Mouse (Mus musculus) 3134 (cell line): ENCODE data around the gene Ndrg3.

Source experiments
- DNase-seq: peaks from one replicate; pipeline ENCODE4 v3.0.0-alpha.2; 2011; ENCODE audit warnings: low spot score; ENCODE audit not compliant: insufficient read length; ENCODE audit errors: extremely low read depth

Gene Ndrg3

DNA sequence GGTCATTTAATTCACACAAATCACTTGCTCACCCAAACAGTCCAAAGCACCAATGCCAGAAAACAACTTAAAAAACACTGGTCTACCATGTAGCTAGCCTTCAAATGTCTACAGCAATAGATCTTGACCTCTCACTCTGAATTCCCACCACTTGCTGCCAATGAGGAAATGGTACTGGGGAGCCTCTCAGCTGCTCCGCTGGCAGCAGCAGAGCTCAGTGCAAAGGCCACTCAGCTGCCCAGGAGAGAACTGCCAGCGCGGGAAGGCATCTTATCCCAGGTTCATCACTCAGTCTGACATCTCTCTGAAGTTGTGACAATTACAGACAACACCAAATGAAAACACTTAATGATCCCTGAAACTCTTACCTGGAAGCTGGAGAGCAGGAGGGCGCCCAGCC lies 10.5 kb upstream of the Ndrg3 start:
- DNase-seq = no peak

DNA sequence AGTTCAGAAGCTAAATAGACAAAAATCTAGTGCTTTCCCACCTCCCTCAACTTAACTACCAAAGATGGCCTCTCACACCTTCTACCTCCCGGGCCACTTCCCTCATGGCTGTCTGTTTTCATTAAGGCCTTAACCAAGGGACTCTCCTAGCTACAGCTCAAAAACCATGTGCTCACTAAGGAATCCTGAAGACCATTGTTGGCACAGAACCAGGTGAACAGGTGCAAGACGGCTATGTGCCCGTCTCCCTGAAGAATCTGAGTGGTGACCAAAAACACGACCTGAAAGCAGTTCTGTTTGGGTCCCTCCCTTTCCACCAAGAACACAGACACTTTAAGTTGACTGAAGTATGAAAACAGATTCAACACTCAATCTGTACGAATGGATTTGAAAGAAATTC lies 6.4 kb upstream of the Ndrg3 start:
- DNase-seq = no peak

DNA sequence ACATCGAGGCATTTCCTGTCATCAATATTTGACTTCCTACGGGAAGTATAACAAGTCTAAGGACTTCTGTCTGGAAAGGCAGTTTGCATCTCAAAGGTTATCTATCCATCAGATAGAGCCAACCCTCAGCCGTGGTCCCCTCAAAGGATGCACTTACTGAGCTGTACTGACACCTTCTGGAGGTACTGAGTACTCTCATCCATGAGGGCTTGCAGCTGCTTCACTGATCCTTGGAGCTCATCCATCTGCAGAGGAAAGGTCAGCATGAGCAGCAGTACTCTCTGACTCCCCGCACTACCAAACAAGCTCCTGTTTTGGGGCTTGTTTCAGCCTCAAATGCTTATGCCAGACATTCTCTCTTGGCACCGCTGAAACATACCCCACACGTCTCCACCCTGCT lies 4.7 kb upstream of the Ndrg3 start:
- no peak for DNase-seq

DNA sequence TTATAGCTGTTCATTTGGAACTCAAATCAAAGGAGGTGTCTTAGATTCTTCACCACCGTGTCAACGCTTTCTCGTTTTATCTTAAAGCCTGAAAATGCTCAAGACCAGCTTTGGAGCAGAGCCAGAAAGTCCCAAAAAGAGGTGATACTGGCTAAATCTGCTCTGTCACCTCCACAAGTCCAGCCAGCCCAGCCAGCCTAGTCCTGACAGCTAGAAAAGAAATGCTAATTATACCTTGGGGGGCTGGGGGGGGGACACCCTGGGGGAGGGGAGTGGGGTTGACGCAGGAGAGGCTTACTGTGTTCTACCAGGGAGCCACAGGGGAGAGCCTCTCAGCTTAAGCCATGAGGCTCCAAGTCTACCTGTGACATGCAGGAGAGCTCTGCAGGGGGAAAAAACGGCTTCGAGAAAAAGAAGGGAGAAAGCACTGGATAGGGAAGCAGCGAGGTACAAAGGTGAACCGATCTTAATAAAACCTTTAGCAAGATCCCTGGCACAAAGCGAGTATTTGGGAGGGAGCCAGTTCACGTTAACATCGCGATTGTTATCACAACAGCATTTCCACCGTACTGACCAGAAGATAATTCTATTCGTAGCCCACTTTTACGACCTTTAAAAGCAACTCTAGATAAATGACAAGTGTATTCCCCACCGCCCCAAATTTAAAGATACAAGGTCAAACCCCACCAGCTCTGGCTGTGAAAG lies 977 bp downstream of the Ndrg3 start:
- DNase-seq = no peak

DNA sequence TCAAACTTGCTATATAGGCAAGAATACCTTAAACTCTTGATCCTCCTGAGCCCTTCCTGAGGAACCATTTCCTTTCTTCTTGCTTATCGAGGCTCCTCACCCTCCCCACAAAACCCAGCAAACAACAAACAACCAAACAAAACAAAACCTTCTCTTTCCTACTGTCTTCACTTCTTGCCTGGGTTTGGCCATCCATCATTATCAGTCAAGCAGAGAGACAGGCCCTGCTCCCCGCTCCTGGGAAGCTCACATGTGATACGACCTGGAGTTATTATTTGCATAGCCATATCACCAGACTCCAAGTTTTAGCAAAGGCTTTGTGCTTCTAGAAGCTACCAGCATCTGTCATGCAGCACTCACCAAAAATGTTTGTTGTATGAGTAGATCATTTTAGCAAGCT lies 4.5 kb downstream of the Ndrg3 start:
- DNase-seq = no peak

DNA sequence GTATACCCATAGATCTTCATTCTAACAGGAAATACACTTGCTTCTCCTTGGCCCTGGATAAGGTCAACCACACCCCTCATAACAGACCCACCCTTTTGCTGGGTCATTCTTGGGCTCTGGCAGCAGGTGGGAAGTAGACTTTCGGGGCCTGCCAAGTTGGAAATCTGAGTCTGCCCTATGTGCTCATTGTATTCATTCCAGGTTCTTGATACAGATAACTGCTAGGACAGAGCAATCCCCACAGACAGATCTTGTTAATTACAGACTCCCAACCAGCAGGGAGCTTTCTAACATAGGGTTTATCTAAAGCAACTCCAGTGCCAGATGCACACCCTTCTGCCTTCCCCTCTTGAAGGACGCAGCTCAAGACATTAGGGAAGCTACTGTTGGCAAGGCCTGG lies 9.0 kb downstream of the Ndrg3 start:
- no peak for DNase-seq

DNA sequence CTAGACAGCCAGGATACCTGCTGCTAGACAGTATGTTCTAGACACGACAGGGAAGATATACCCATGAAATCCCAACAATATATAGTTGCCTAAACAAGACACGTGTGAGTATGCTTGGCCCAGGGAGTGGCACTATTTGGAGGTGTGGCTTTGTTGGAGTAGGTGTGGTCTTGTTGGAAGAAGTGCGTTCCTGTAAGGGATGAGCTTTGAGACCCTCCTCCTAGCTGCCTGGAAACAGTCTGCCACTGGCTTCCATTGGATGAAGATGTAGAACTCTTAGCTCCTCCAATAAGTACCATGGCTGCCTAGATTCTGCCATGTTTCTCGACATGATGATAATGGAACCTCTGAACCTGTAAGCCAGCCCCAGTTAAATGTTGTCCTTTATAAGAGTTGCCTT lies 10.6 kb downstream of the Ndrg3 start:
- no peak for DNase-seq

DNA sequence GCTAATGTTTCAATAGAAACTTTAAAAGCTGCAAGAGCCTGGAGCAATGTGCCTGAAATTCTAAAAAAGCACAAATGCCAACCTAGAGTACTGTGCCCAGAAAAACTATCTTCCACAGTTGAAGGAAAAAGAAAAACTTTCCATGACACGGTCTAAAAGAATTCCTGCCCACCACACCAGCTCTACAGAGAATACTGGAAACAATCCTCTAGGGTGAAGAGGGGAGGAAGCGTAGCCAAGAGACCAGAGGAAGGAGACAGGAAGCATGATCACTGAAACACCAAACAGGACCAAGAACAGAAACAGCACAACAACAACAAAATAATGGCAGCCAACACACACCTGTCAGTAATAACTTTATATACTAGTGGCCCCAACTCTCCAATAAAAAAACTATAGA lies 11.8 kb downstream of the Ndrg3 start:
- DNase-seq = peak; percentile 64

DNA sequence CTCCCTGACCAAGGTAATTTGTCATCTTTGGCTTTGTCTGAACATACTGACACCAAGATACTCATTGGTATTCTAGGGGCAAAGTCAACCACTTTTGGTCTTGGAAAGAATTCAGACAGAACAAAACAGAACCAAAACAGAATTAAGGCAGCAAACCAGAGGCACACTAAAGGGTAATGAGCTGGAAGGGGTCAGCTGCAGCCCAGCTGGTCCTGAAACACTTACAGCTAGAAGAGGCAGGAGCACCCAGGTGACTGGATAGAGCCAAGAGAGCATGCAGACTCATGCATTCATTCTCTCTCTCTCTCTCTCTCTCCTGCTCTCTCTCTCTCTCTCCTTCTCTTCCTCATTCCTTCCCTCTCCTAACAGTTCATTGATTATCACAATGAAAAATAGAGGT lies 15.1 kb downstream of the Ndrg3 start:
- no peak for DNase-seq

DNA sequence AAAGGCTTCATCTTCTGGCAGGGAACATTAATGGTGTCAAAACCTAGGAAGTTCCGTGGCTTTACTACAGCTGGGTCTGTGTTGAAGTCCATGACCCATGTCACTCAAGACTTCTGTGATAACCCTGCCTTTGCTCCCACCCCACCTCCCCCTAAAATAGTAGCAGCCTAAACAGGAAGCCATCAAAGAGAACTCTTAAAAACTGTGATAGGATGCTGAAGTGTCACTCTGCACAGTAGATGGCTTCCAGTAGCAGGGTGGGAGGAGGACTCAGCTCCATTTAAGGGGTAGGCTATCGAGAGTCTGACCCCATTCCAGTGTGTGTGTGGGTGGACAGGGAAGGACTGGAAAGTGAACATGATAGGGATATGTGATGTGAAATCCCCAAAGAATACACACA lies 16.9 kb downstream of the Ndrg3 start:
- no peak for DNase-seq

DNA sequence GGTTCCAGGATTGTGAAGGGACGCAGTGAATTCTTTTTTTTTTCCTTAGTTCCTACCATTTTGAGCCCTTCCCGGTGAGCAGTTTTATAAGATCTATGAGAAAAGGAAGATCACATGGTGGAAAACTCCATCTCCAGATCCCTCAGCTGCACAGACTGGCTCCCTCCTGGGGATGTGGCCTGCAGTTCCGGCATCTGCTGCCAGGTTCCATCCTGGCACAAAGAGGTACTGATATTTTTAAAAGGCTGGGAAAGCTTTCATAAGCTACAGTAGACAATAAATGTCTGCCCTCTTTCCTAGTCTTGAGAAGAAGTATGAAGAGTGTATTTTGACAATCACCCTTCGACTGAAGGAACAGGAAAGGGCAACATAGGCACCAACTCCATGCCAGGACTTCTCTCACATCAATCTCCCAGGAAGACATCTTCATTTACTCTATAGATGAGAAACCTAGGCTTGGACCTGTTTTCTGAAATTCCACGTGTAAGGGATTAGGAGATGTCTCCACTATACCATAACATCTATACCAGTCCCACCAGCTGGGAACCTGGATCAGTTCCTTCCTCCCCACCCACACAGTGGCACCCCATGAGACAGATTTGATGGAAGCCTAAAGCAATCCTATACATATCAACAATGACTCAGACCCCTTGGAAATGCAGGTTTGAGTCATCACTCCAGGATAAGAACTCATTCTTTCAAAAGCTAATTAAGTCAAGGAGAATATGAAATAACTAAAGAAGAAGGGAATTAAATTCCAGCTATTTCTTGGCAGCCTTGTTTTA lies 18.3 kb downstream of the Ndrg3 start:
- DNase-seq = no peak

DNA sequence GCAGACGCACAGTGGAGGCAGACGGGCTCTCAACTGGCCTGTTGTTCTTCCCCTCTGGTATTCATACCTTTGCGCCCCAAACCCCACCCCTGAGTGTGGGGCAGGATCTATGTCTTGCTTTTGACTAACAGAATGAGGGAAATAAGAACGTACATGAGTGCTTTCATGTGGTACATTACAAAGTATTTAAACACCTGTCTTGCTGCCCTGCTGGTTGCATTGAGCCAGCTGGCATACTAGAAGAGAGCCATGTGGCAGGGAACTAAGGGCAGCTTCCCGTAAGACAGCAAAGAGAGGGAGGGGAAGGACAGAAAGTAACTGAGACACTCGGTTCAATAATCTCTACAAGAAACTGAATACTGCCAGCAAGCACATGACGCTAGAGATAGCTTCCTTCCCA lies 21.6 kb downstream of the Ndrg3 start:
- no peak for DNase-seq

DNA sequence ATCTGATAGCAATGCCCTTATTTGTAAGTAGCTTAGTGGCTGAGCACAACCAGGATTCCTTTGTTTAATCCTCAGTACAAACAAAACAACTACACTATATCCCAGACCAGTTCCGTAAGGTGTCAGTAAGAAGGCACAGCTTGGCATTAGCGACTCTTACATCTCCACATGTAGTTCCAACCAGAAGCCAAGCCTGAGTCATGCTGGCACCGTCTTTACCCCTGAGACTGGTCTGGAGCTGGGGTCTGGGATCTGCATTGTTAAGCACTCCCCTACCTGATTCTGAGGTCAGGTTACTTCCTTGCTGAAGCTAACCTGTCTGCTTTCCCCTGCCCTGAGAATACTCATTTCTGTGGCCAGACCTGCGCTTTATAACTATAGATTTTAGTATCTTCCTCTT lies 23.4 kb downstream of the Ndrg3 start:
- no peak for DNase-seq

DNA sequence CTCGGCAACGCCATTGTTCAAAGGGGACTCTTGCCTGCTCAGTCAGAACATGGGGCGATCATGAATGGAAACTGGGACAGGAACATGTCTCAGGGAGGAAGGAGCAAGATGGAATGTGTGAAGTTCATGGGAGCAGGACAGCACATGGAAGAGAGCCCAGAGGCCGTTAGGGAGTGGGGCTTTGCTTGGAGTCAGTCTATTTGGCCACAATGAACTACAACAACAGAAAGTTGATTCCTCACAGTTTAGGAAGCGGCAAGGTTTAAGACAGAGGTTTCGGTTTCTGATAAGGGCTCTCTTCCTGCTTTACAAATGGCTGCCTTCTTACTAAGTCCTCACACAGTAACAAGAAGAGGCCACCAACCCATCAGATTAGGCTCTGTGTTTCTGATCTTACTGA lies 24.5 kb downstream of the Ndrg3 start:
- no peak for DNase-seq

DNA sequence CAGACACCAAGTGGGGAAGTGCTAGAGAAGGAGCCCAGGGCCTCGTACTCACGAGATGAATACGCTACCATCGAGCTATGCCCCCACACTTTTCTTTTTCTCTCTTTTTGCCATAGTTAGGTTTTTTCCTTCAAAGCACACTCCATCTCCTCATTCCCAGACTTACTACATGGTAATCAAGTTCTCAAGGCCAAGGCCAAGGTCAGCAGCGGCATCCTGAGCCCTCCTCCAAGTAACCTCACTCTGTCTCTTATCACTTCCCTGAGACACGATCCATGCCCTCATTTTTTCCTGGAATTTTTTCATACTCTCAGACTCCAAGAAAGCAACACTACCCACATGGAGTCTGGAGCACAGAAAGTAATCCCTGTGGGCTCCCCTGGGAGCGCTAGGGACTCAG lies 28.0 kb downstream of the Ndrg3 start:
- no peak for DNase-seq

DNA sequence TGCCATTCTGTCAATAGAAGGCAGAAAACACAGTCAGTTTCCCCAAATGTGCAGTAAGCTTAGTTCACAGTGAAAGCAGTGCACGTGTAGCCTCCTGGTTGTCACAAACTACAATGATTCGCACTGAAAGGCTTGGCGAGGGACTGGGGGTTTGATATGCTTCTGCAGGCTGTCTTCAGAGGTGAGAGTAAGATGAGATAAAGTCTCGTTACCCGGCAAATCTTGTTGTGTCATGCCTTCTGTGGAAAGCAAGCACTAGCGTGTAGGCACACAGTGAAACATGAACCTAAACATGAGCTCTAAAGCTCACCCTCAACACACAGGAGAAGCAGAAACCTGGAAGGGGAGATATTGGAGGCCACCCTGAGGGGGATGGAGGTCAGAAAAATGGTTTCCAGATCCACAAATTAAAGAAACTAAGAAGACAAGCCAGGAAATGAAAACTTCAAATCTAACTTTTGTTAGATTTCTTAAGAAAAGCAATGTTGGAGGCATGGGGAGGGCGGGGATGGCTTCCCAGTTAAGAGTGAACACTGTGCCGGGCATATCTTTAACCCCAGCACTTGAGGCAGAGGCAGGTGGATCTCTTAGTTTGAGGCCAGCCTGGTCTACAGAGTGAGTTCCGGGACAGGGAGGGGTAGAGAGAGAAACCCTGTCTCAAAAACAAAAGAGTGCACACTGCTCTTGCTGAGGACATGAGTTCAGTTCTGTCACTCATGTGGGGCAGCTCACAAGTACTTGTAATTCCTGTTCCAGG lies 33.2 kb downstream of the Ndrg3 start:
- DNase-seq = no peak

DNA sequence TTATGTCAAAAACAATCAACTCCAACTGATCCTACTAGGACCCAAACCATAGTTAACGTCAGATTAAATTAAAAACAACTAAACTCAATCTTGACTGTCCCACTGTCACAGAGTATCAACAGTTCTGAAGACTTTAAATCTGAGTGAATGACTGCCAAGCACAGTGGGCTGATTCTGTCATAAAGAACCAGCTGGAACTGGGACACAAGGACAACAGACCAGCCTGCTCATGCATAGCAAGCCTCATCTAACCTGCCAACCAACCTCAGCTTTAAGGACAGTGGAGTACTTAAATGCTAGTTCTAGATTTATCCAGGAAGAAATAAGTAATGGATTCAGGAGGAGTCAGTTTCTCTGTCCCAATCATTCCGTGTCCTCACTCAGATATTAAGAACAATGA lies 34.8 kb downstream of the Ndrg3 start:
- DNase-seq = no peak

DNA sequence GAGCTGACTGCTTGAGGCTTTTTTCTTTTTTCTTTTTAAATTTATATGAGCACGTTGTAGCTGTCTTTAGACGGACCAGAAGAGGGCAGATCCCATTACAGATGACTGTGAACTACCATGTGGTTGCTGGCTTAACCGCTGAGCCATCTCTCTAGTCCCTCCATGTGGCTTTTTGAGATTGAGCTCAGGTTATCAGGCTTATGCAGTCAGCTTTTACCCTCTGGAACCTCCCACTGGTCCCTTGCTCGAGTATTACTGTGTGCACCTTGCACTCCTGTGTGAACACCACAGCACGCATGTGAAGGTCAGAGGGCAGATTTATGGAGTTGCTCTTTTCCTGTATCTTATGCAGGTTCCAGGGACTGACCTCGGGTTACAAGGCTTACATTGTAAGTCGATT lies 35.5 kb downstream of the Ndrg3 start:
- no peak for DNase-seq

DNA sequence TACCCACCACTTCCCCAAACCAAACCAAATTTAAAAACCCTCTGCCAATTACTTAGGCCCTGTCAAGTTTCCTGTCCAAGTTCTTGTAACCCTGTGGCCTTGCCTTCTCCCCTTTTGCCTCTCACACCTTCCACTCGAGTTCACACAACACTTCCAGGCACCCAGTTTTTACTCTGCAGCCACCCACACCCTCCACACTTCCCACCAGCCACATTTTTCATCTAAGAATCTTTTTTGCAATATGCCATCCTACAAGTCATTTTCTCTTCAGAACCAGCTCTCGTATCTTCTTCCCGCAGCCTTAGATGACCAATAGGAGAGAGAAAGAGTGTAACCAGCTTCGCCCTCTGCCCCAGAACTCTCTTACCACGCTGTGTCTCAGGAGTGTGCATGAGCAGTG lies 37.4 kb downstream of the Ndrg3 start:
- DNase-seq = no peak

DNA sequence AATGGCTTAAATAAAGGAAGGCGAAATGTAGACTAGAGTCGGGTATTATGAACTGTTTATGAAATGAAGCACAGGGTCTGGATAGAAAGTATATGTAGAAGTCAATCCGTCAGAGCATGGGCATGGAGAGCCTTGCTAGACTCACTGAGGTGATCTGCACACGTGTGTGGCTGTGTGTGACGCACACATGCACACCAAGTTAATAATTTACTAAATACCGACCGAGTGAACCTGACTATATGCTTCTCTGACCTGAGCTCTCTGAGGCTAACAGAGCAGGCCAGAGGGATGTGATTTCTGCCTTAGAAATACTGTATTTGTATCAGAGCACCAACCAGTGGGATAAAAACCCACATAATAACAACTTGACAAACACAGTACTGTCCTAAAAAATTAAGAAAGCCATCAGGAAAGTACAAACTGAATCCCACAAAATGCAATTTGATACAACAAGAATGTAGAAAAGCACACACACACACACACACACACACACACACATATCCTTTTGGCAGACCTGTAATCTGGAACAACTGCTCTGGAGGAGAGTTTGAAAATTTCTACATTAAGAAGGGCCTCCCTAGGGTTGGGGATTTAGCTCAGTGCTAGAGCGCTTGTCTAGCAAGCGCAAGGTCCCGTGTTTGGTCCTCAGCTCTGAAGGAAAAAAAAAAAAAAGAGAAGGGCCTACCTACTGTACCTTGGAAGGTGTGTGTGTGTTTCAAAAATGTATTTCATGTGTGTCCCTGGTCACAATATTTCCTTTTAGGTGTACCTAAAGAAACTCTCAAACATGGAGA lies 40.4 kb downstream of the Ndrg3 start:
- DNase-seq = no peak

DNA sequence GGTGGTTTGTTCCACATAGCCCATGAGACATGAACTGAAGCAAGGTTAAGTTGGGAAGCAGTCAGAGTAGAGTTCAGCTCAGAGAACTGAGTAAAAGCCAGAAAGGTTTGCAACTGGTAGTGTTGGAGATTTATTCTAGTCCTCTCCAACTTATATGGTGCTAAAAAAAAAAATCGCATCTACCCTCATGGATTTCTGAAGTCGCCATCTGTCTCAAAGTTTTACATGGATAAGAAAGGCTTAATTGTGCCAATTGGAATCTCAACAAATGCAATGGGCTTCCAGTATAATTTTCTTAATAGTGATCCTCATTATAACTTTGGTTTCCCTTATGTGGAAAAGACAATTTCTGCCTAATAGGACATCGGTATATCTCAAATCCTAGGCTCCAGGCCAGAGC lies 41.0 kb downstream of the Ndrg3 start:
- DNase-seq = no peak
